Mouse (Mus musculus): ENCODE results near the gene Ap1s3. TPM values are rescaled to one million over a fixed set of nuclear protein-coding genes. Genes with fewer than 3 reads are reported as not detected.

Gene Ap1s3
- total and polyA plus RNA-seq, 3 experiments: 4.9 to 15.5 (median 5.9) TPM

DNA sequence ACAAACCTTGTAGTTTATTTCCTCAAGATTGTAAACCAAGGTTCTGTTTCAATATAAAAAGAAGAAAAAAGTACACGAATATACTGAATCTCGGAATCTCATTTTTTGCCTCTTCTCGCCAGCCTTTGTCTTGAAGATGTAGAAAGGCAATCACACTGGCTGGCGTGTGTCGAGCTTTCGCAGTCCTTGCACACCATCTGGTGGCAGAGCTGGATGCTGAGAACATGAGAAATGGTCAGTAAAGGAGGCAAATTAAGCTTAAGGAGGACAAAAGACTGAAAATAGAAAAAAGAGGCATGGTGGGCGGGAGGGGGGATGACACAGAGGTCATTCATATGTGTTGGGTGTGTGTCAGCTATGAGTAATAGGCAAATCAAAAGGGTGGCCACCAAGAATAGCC, 31.6 kb downstream of the Ap1s3 start:
- Histone ChIP-seq H3K9me3 (replicated peaks) (0 out of 2 replicates have a peak, but pooled peaks cover 2% of the 10 kb centered on the region), H3K27me3 (ENCODE audit: insufficient read depth, low read length) (peaks cover 5% of the 10 kb centered on the region; the same call in 1 of the 2 replicates), H3K4me3 (ENCODE audit: low read depth, low read length) (no peak overlapping the region), H3K4me1 (ENCODE audit: insufficient read depth, low read depth, low read length) (peaks cover 45% of the 10 kb centered on the region), H3K36me3 (replicated peaks) (no peaks in the 10 kb centered on the region)
- TF ChIP-seq CTCF (IDR thresholded peaks at IDR 0.05; ENCODE audit: low read depth, low read length): no peak
- no peak for TF ChIP-seq GATA1 (IDR thresholded peaks at IDR 0.05; ENCODE audit: borderline replicate concordance, low read length)
- TF ChIP-seq POLR2AphosphoS5 (IDR thresholded peaks at IDR 0.05; ENCODE audit: insufficient replicate concordance, low read depth, low read length): no peak
- DNase-seq (ENCODE audit: low spot score) (no peak), ATAC-seq (ENCODE audit: extremely low read depth, insufficient number of reproducible peaks, low FRiP score, poor library complexity, severe bottlenecking) (no peak)

DNA sequence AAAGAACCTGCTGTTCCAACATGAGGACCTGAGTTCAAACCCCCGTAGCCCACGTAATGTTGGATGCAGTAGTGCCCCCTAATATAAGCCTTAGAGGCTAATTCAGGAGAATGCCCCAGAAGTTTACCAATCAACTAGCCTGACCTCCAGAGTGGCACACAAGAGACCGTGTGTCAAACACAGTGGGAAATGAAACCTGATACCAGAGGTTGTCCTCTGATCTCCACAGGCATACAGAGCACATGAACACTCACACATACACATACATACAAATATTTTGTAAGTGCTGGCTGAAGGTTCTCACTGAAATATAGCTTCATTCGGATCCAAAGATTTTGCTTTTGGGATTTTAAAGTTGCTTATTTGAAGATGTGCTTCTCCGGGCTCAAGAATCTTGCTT, 32.1 kb downstream of the Ap1s3 start:
- H3K4me1 ChIP-seq (ENCODE audit: insufficient read depth, low read depth, low read length): peaks cover 40% of the 10 kb centered on the region
- 0 out of 2 replicates have a peak, but pooled peaks cover 2% of the 10 kb centered on the region for H3K9me3 ChIP-seq (replicated peaks)
- H3K4me3 ChIP-seq (ENCODE audit: low read depth, low read length): no peak overlapping the region
- DNase-seq (ENCODE audit: low spot score): no peak
- no peak for ATAC-seq (ENCODE audit: extremely low read depth, insufficient number of reproducible peaks, low FRiP score, poor library complexity, severe bottlenecking)
- H3K36me3 ChIP-seq (replicated peaks): no peaks in the 10 kb centered on the region
- H3K27me3 ChIP-seq (ENCODE audit: insufficient read depth, low read length): peaks cover 5% of the 10 kb centered on the region; the same call in 1 of the 2 replicates
- no peak for TF ChIP-seq TAL1 (conservative IDR thresholded peaks at IDR 0.05; ENCODE audit: low read depth, low read length)
- no peak for TF ChIP-seq GATA2 (IDR thresholded peaks at IDR 0.05; ENCODE audit: borderline replicate concordance, low read depth, low read length)
- TF ChIP-seq POLR2AphosphoS5 (IDR thresholded peaks at IDR 0.05; ENCODE audit: insufficient replicate concordance, low read depth, low read length): no peak
- no peak for TF ChIP-seq GATA1 (IDR thresholded peaks at IDR 0.05; ENCODE audit: borderline replicate concordance, low read length)
- no peak for TF ChIP-seq CTCF (IDR thresholded peaks at IDR 0.05; ENCODE audit: low read depth, low read length)

DNA sequence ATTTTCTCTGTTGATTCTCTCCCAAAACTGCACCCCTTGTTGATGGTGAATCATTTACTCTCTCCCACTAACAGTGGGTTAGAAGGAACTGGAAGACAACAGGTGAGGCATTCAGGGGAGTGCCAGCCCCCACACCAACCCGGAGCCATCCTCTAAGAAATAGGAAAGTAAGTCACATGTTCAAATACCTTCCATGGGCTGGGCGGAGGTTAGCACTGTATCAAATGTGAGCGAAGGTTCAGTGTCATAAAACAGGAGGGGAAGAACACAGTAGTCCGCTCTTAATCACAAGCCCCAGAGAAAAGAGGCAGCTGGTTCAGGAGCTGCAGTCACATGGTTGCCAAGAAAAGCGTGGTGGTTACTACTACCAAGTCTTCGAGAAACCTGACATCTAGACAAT, 32.7 kb downstream of the Ap1s3 start:
- no peak for DNase-seq (ENCODE audit: low spot score)
- Histone ChIP-seq H3K27me3 (ENCODE audit: insufficient read depth, low read length) (peaks cover 5% of the 10 kb centered on the region; the same call in 1 of the 2 replicates), H3K36me3 (replicated peaks) (no peaks in the 10 kb centered on the region), H3K4me3 (ENCODE audit: low read depth, low read length) (no peak overlapping the region), H3K4me1 (ENCODE audit: insufficient read depth, low read depth, low read length) (peaks cover 36% of the 10 kb centered on the region), H3K9me3 (replicated peaks) (0 out of 2 replicates have a peak, but pooled peaks cover 2% of the 10 kb centered on the region)
- TF ChIP-seq TAL1 (conservative IDR thresholded peaks at IDR 0.05; ENCODE audit: low read depth, low read length) (no peak), CTCF (IDR thresholded peaks at IDR 0.05; ENCODE audit: low read depth, low read length) (no peak), GATA2 (IDR thresholded peaks at IDR 0.05; ENCODE audit: borderline replicate concordance, low read depth, low read length) (no peak), GATA1 (IDR thresholded peaks at IDR 0.05; ENCODE audit: borderline replicate concordance, low read length) (no peak), POLR2AphosphoS5 (IDR thresholded peaks at IDR 0.05; ENCODE audit: insufficient replicate concordance, low read depth, low read length) (no peak)
- ATAC-seq (ENCODE audit: extremely low read depth, insufficient number of reproducible peaks, low FRiP score, poor library complexity, severe bottlenecking): no peak

DNA sequence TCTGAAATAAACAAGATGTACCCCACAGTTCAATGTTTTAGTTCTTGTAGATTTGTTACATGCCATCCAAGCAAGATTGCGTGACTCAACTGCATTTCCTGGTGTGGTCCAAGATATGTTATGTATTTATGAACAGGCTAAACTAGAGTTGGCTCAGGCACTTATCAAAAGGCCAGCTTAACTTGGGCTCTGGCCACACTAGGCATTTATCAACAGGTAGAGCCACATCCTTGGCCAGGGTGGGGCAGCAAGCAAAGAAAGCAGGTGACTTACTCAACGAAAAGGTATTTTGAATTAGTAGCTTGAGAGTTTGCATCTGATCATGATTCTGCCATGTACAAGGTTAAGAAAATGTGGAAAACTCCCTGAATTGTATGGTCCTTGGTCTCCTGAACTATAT, 34.0 kb downstream of the Ap1s3 start:
- TF ChIP-seq GATA2 (IDR thresholded peaks at IDR 0.05; ENCODE audit: borderline replicate concordance, low read depth, low read length) (no peak), GATA1 (IDR thresholded peaks at IDR 0.05; ENCODE audit: borderline replicate concordance, low read length) (no peak), POLR2AphosphoS5 (IDR thresholded peaks at IDR 0.05; ENCODE audit: insufficient replicate concordance, low read depth, low read length) (no peak), CTCF (IDR thresholded peaks at IDR 0.05; ENCODE audit: low read depth, low read length) (no peak)
- no peak for ATAC-seq (ENCODE audit: extremely low read depth, insufficient number of reproducible peaks, low FRiP score, poor library complexity, severe bottlenecking)
- Histone ChIP-seq H3K4me3 (ENCODE audit: low read depth, low read length) (no peak overlapping the region), H3K36me3 (replicated peaks) (no peaks in the 10 kb centered on the region), H3K9me3 (replicated peaks) (0 out of 2 replicates have a peak, but pooled peaks cover 2% of the 10 kb centered on the region), H3K27me3 (ENCODE audit: insufficient read depth, low read length) (peaks cover 5% of the 10 kb centered on the region; the same call in 1 of the 2 replicates), H3K4me1 (ENCODE audit: insufficient read depth, low read depth, low read length) (peaks cover 27% of the 10 kb centered on the region)
- no peak for DNase-seq (ENCODE audit: low spot score)

DNA sequence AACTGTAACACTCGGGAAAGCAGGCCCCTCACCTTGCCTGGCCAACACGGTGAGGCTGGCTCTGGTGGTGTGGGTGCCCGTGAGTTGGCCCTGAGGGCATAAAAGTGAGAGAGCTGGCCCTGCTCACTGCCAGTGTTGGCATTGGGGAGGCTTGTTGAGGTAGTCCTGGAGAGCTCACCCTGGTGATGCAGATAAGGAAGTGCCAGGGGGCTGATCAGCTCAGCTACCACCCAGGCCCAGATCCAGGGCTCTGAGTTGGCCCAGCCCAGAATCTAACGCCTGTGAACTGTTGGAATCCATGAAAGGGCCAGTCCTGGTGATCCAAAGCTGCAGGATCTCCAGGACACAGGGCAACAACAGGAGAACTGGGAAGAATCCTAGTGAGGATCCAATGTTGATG, 40.3 kb downstream of the Ap1s3 start:
- H3K36me3 ChIP-seq (replicated peaks): no peaks in the 10 kb centered on the region
- H3K4me1 ChIP-seq (ENCODE audit: insufficient read depth, low read depth, low read length): peaks cover 7% of the 10 kb centered on the region
- no peak for ATAC-seq (ENCODE audit: extremely low read depth, insufficient number of reproducible peaks, low FRiP score, poor library complexity, severe bottlenecking)
- no peak overlapping the region for H3K4me3 ChIP-seq (ENCODE audit: low read depth, low read length)
- peaks cover 9% of the 10 kb centered on the region for H3K27me3 ChIP-seq (ENCODE audit: insufficient read depth, low read length)
- DNase-seq (ENCODE audit: low spot score): no peak
- no peaks in the 10 kb centered on the region for H3K9me3 ChIP-seq (replicated peaks)
- TF ChIP-seq TAL1 (conservative IDR thresholded peaks at IDR 0.05; ENCODE audit: low read depth, low read length): no peak
- TF ChIP-seq CTCF (IDR thresholded peaks at IDR 0.05; ENCODE audit: low read depth, low read length): no peak
- TF ChIP-seq POLR2AphosphoS5 (IDR thresholded peaks at IDR 0.05; ENCODE audit: insufficient replicate concordance, low read depth, low read length): no peak
- TF ChIP-seq GATA1 (IDR thresholded peaks at IDR 0.05; ENCODE audit: borderline replicate concordance, low read length): no peak
- no peak for TF ChIP-seq GATA2 (IDR thresholded peaks at IDR 0.05; ENCODE audit: borderline replicate concordance, low read depth, low read length)

DNA sequence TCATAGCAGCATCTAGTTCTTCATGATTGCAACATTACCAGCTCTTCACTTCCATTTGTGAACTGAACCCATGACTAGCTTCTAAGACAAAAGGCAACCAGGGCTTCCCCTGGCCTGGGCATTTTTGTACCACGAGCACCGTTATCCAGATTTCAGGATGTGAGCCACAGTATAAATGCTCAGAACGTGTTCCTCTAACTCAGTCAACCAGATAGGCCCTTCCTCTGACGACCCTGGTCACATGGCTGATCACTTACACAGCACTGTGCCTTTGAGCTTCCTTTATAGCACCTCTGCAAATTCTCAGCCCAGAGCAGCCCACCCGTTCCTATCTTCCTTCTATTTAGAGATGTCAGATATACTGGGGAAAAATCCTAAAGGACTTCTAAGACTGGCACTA, 42.0 kb downstream of the Ap1s3 start:
- H3K27me3 ChIP-seq (ENCODE audit: insufficient read depth, low read length): peaks cover 9% of the 10 kb centered on the region
- H3K36me3 ChIP-seq (replicated peaks): no peaks in the 10 kb centered on the region
- peaks cover 7% of the 10 kb centered on the region for H3K4me1 ChIP-seq (ENCODE audit: insufficient read depth, low read depth, low read length)
- no peak overlapping the region for H3K4me3 ChIP-seq (ENCODE audit: low read depth, low read length)
- H3K9me3 ChIP-seq (replicated peaks): no peaks in the 10 kb centered on the region
- ATAC-seq (ENCODE audit: extremely low read depth, insufficient number of reproducible peaks, low FRiP score, poor library complexity, severe bottlenecking): no peak
- no peak for DNase-seq (ENCODE audit: low spot score)
- no peak for TF ChIP-seq GATA1 (IDR thresholded peaks at IDR 0.05; ENCODE audit: borderline replicate concordance, low read length)

DNA sequence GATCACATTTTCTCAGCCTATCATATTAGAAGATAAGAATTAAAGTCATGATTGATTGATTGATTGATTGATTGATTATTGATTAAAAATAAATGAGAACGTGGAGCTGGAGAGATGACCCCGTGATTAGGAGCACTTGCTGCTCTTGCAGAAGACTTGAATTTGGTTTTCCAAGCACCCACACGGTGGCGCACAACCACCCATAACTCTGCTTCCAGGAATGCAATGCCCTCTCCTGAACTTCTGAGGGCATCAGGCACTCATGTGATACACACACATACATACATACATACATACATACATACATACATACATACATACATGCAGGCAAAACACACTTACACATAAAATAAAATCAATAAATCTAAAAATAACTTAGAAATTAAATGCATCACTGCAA, 45.6 kb downstream of the Ap1s3 start:
- H3K4me3 ChIP-seq (ENCODE audit: low read depth, low read length): no peak overlapping the region
- ATAC-seq (ENCODE audit: extremely low read depth, insufficient number of reproducible peaks, low FRiP score, poor library complexity, severe bottlenecking) (no peak), DNase-seq (ENCODE audit: low spot score) (no peak)
- peaks cover 5% of the 10 kb centered on the region for H3K27me3 ChIP-seq (ENCODE audit: insufficient read depth, low read length)
- peaks cover 5% of the 10 kb centered on the region for H3K4me1 ChIP-seq (ENCODE audit: insufficient read depth, low read depth, low read length)
- no peak for TF ChIP-seq TAL1 (conservative IDR thresholded peaks at IDR 0.05; ENCODE audit: low read depth, low read length)
- H3K36me3 ChIP-seq (replicated peaks): peaks cover 2% of the 10 kb centered on the region
- no peaks in the 10 kb centered on the region for H3K9me3 ChIP-seq (replicated peaks)

All from G1E (cell line).